Mouse (Mus musculus) heart, embryonic 11.5 days (tissue): ENCODE measurements at regions not wholly inside any gene's neighbourhood (a gene's known extent, or its start where the extent isn't known, plus 50 kb on each side); places are given as distances from the start of the nearest gene placed in this dataset.
"Not testable (repeated sequence)": the region's sequence is repeated elsewhere in the genome, so short reads cannot be mapped to it uniquely, and the experiment has no call there.

Source experiments
- ATAC-seq: fragments of 200-750 bp; cut with Nextera tagmentation; replicated peaks from 2 replicates; pipeline ENCODE4 v1.8.0; 2017; ENCODE audit warnings: moderate library complexity; ENCODE audit not compliant: insufficient number of reproducible peaks, low FRiP score, low TSS enrichment
- H3K27ac ChIP-seq: fragments of 300-500 bp; sonication (generic); 2 replicates; pipeline ENCODE4 v1.5.1; 2014; ENCODE audit warnings: mild to moderate bottlenecking, low read depth, low read length
- H3K27me3 ChIP-seq: fragments of 300-500 bp; sonication (generic); 2 replicates; pipeline ENCODE4 v1.6.1; 2014; ENCODE audit warnings: mild to moderate bottlenecking, low read length, mixed read lengths; ENCODE audit not compliant: control insufficient read depth, insufficient read depth
- H3K36me3 ChIP-seq: fragments of 300-500 bp; sonication (generic); 2 replicates; pipeline ENCODE4 v1.6.1; 2014; ENCODE audit warnings: mild to moderate bottlenecking, low read length, moderate library complexity, mixed read lengths; ENCODE audit not compliant: control insufficient read depth, insufficient read depth
- H3K4me1 ChIP-seq: fragments of 300-500 bp; sonication (generic); 2 replicates; pipeline ENCODE4 v1.6.1; 2014; ENCODE audit warnings: low read length; ENCODE audit not compliant: control insufficient read depth, insufficient read depth
- H3K4me2 ChIP-seq: fragments of 300-500 bp; sonication (generic); 2 replicates; pipeline ENCODE4 v1.6.1; 2014; ENCODE audit warnings: mild to moderate bottlenecking, moderate library complexity
- H3K4me3 ChIP-seq: fragments of 300-500 bp; sonication (generic); 2 replicates; pipeline ENCODE4 v1.5.1; 2014; ENCODE audit warnings: low read depth, low read length
- H3K9ac ChIP-seq: fragments of 300-500 bp; sonication (generic); 2 replicates; pipeline ENCODE4 v1.6.1; 2014; ENCODE audit warnings: mild to moderate bottlenecking, low read depth, low read length, moderate library complexity
- H3K9me3 ChIP-seq: fragments of 300-500 bp; sonication (generic); replicated peaks from 2 replicates; pipeline ENCODE4 v1.6.1; 2016; ENCODE audit warnings: low read length; ENCODE audit not compliant: control insufficient read depth
- WGBS: fragments of 180-500 bp; shearing (Covaris S2); extraction: QIAGEN DNeasy Blood & Tissue Kit; methylation state at CpG from one replicate; pipeline ENCODE4 v1.1.7; 2014; ENCODE audit not compliant: insufficient replicate concordance; 5-methylcytosine and 5-hydroxymethylcytosine counted together

DNA sequence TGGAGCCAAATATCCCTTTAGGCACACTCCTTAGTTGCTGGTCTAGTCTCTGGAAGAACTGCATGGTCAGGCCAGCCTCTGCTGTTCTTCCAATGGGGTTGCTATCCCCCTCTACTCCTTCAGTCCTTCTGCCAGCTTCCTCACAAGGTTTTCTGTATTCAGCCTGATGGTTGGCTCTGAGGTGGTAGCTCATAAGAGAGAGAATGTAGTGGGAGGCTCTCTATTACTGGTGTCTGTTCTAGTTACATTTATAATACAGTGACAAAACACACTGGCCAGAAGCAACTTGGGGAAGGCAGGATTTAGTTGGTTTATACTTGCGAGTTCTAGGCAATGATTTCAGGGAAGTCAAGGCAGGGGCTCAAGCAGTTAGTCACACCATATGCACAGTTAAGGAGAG is 341.1 kb upstream of the Igfbp7 start:
- Histone ChIP-seq H3K9ac (no peak overlapping the region), H3K27ac (no peak overlapping the region), H3K9me3 (no peaks in the 10 kb centered on the region), H3K4me2 (no peak overlapping the region), H3K4me3 (no peak overlapping the region), H3K27me3 (no peaks in the 10 kb centered on the region), H3K36me3 (no peaks in the 10 kb centered on the region), H3K4me1 (no peaks in the 10 kb centered on the region)
- 86% methylated on average over 1 of the region's 1 CpGs for WGBS
- no peak for ATAC-seq

DNA sequence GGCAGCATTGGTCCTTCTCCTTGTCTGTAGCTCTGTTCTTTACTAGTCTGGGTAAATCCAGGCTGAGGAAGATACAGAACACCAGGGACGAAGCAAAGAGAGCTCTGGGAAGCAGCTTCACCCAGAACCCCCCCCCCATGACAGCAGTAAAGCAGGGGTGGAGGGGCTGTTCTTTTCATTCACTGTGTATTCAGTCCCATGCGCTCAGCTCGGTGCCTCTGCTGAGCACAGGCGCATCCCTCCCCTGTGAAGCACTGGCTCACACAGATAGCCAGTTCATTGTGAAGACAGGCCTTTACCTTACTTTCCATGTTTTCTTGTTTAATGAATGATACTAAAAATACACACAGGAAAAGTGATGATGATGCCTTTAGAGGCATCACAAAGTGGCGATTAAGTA is 338.8 kb upstream of the Igfbp7 start:
- Histone ChIP-seq H3K4me1 (no peaks in the 10 kb centered on the region), H3K9ac (no peak overlapping the region), H3K4me3 (no peak overlapping the region), H3K9me3 (no peaks in the 10 kb centered on the region), H3K27ac (no peak overlapping the region), H3K27me3 (no peaks in the 10 kb centered on the region), H3K4me2 (no peak overlapping the region), H3K36me3 (no peaks in the 10 kb centered on the region)
- 76% methylated on average over 5 of the region's 5 CpGs for WGBS
- ATAC-seq, result no peak

DNA sequence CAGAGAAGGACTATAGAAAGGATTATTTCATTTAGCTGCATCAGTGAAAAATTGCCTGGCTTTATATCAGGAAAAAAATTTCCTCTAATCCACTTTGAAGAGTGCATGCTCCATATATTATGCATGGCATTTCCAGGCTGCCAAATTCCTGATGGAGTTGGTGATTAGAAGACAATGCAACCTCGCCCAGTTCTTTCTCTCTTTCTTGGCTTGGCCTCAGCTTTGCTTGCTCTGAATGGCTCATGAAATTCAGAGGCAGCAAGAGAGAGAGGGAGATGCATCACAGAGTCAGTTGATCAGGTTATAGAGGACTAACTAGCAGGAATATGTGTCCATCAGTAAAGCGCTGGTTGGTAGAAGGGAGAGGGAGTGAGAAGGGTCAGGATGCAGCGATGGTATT is 335.6 kb upstream of the Igfbp7 start:
- ATAC-seq, result no peak
- H3K4me1 ChIP-seq, result no peaks in the 10 kb centered on the region
- no peaks in the 10 kb centered on the region for H3K9me3 ChIP-seq
- H3K9ac ChIP-seq, result no peak overlapping the region
- H3K27me3 ChIP-seq, result no peaks in the 10 kb centered on the region
- no peak overlapping the region for H3K4me3 ChIP-seq
- H3K4me2 ChIP-seq, result no peak overlapping the region
- H3K27ac ChIP-seq, result no peak overlapping the region
- 76% methylated on average over 3 of the region's 3 CpGs for WGBS
- no peaks in the 10 kb centered on the region for H3K36me3 ChIP-seq

DNA sequence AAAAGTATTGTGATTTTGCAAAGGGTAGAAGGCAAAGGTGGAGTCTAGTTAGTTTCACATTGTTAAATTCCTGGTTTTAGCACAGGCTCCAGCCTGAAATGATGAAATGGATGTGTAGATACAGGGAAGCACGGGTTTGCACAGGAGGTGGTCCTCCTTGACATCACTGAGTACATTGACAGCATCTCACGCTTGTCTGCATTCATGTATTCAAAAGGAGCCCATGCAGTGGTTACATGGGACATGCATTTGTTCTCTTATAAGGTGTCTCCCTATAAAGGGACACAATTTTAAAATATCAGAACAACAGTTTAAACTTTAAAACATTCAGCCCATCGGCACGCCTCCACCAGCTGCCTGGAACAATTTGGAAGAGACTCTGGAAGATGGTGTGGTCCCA is 322.4 kb upstream of the Igfbp7 start:
- H3K4me1 ChIP-seq, H3K27me3 ChIP-seq, H3K9me3 ChIP-seq, H3K9ac ChIP-seq, H3K4me2 ChIP-seq, H3K36me3 ChIP-seq, H3K27ac ChIP-seq, H3K4me3 ChIP-seq, ATAC-seq: not testable (repeated sequence)
- WGBS, result 74% methylated on average over 4 of the region's 4 CpGs

DNA sequence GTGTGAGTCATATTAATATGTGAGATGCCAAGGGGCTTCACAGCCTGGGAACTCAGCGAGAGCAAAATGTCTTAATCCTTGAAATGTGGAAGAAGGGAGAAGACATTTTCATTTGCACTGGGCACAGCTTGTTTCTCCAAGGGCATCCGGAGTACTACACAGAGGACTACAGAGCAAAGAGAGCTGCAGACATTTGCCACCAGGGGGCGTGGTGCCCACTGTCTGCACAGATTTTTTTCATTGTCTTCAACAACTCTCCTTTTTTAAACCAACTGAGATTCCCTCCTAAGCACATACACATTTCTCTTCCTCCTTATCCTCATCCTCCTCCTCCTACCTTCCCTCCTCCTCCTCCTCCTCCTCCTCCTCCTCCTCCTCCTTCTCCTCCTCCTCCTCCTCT is 273.8 kb upstream of the Igfbp7 start:
- Histone ChIP-seq H3K27ac (no peak overlapping the region), H3K9me3 (no peaks in the 10 kb centered on the region), H3K36me3 (no peaks in the 10 kb centered on the region), H3K27me3 (no peaks in the 10 kb centered on the region), H3K9ac (no peak overlapping the region), H3K4me3 (no peak overlapping the region), H3K4me1 (no peaks in the 10 kb centered on the region), H3K4me2 (no peak overlapping the region)
- WGBS, result 59% methylated on average over 3 of the region's 3 CpGs
- no peak for ATAC-seq

DNA sequence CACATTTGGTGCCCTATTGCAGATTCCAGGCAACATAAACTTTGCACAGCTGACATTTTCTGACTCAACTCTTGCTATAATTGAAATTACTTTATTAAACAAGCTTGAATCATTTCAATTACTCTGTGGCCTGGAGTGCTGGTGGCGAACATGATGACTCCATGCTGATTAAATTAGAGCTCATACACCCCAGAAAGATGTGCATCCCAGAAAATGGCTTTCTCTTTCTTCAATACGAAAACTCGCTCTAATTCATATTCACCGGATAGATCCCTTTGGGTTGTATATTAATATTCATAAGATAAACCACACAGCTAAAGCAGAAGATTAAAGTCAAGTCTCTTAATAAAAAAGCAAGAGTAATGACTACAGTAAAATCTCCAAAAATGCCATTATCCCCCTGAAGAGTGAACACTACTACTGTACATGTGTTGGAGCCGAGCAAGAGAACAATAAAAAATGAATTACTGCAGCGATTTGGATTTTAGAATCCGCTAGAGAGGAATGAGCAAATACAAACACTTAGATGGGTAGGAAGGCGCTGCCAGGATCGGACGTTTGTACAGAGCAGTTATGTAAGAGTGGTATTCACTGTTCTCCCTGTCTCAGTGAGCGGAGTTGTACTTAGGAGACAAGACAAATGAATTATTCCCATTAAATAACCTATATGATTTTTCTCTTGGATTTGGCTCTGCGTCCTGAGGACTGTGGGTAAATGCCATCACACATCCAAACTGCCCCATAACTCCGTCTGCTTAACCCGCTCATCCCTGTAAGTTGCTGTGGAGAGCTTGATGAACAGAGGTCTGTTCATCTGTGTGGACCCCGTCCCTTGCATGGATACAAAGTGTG is 264.5 kb upstream of the Igfbp7 start:
- Histone ChIP-seq H3K9me3 (no peaks in the 10 kb centered on the region), H3K27ac (no peak overlapping the region), H3K27me3 (no peaks in the 10 kb centered on the region), H3K4me3 (no peak overlapping the region), H3K4me1 (no peaks in the 10 kb centered on the region), H3K36me3 (no peaks in the 10 kb centered on the region), H3K9ac (no peak overlapping the region), H3K4me2 (no peak overlapping the region)
- no peak for ATAC-seq
- 85% methylated on average over 15 of the region's 15 CpGs for WGBS

DNA sequence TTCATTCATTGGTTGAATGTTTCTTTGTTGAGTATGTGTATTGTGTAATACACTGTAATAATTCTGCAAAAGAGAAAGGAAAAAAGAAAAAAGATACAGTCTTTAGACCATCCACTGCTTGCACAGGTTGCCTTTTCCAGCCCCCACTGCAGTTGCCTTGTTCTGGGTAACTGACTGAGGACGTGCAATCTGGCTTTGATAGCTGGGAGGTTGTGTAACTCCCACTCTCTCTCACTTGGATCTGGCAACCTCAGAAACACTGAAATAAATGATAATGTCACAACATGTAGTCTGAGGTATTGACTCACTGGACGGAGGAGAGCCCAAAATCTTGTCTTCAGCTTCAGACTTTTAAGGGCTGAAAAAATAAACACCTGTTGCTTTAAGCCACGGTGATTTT is 255.3 kb upstream of the Igfbp7 start:
- Histone ChIP-seq H3K4me2 (no peak overlapping the region), H3K4me1 (no peaks in the 10 kb centered on the region), H3K27ac (no peak overlapping the region), H3K9me3 (no peaks in the 10 kb centered on the region), H3K4me3 (no peak overlapping the region), H3K36me3 (no peaks in the 10 kb centered on the region), H3K27me3 (no peaks in the 10 kb centered on the region), H3K9ac (no peak overlapping the region)
- ATAC-seq, result no peak
- 60% methylated on average over 3 of the region's 3 CpGs for WGBS

DNA sequence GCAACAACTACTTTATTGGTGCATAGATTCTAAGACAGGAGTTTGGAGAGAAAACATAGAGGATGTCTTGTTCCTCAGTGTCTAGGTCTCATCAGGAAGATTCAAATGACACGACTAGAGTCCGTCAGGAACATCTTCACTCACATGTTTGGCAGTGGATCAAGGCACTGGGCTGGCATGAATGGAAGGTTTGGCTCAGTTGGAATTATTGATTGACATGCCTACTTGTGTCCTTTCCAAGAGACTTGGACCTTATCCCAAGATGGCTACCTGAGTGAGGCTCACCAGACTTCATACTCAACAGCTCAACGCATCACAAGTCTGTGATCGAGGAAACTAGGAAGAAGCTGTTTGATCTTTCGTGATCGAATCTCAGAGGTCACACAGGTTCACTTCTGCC is 251.2 kb upstream of the Igfbp7 start:
- no peak for ATAC-seq
- Histone ChIP-seq H3K4me3 (no peak overlapping the region), H3K9me3 (no peaks in the 10 kb centered on the region), H3K36me3 (no peaks in the 10 kb centered on the region), H3K4me2 (no peak overlapping the region), H3K4me1 (no peaks in the 10 kb centered on the region), H3K9ac (no peak overlapping the region), H3K27ac (no peak overlapping the region), H3K27me3 (no peaks in the 10 kb centered on the region)
- 82% methylated on average over 6 of the region's 6 CpGs for WGBS

DNA sequence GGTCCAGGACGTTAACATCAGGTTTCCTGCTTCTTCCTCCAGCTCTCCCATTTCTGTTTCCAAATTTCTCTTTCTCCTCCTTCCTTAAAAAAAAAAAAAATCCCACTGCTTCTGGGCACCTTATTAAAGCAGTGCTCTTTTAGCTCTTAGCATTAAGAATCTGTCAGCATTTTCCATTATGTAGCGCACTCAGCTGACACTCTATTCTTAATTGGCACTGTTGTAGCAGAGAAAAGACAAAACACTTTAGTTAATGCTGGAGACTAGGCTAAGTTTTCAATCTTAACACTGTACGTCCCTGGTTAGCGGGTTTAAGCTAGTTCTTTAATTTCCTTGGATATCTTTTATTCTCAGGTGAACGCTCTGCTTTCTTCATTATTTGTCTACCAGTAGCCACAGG is 236.8 kb upstream of the Igfbp7 start:
- no peaks in the 10 kb centered on the region for H3K9me3 ChIP-seq
- no peaks in the 10 kb centered on the region for H3K4me1 ChIP-seq
- H3K4me2 ChIP-seq, result no peak overlapping the region
- no peaks in the 10 kb centered on the region for H3K36me3 ChIP-seq
- no peak overlapping the region for H3K27ac ChIP-seq
- WGBS, result 85% methylated on average over 5 of the region's 5 CpGs
- no peak for ATAC-seq
- H3K27me3 ChIP-seq, result no peaks in the 10 kb centered on the region
- no peak overlapping the region for H3K9ac ChIP-seq
- no peak overlapping the region for H3K4me3 ChIP-seq
